8 mouse cellular contexts compared by ENCODE assay signal in genomic region chr3:84478896-84479292, GRCm38 (mm10). TPM values are rescaled to one million over a fixed set of nuclear protein-coding genes. Genes with fewer than 3 reads are reported as not detected.
DNase-seq lines count a peak whose midpoint lies in the region; ATAC-seq lines count a peak whose summit lies in the region.

No protein-coding gene starts in this region.

- H3K36me3 ChIP-seq in heart, embryonic 16.5 days (ENCODE audit: control insufficient read depth, insufficient read depth), result no peaks in the 10 kb centered on the region
- no peaks in the 10 kb centered on the region for H3K36me3 ChIP-seq in hindbrain, embryonic 15.5 days
- no peaks in the 10 kb centered on the region for H3K36me3 ChIP-seq in midbrain, embryonic 14.5 days (ENCODE audit: control insufficient read depth, insufficient read depth, low read length)

- H3K4me3 ChIP-seq in heart, embryonic 16.5 days (ENCODE audit: low read length), result peak overlapping the region; percentile 75
- peak overlapping the region; percentile 80 for H3K4me3 ChIP-seq in hindbrain, embryonic 15.5 days
- H3K4me3 ChIP-seq in midbrain, embryonic 14.5 days (replicated peaks; ENCODE audit: low read depth, low read length), result peak overlapping the region; percentile 65

- no peak for DNase-seq in heart, adult 8-10 months (ENCODE audit: low spot score)
- DNase-seq in c-Kit-negative CD71-positive TER-119-positive erythroid progenitor cells, embryonic 14.5 days (ENCODE audit: low read depth, low spot score), result peak; percentile 76
- DNase-seq in midbrain, embryonic 14.5 days, result peak; percentile 35
- DNase-seq in cerebellum, adult 18-20 months, result no peak
- no peak for DNase-seq in gastrocnemius, postnatal 36 days
- no peak for DNase-seq in layer of hippocampus, postnatal 25 days (ENCODE audit: extremely low spot score in 1 of 2, low spot score in 1 of 2)

- no peak overlapping the region for H3K27ac ChIP-seq in heart, embryonic 16.5 days (ENCODE audit: low read length)
- H3K27ac ChIP-seq in hindbrain, embryonic 15.5 days (replicated peaks), result no peak overlapping the region
- no peak overlapping the region for H3K27ac ChIP-seq in midbrain, embryonic 14.5 days (replicated peaks; ENCODE audit: low read depth, low read length)

- H3K4me1 ChIP-seq in heart, embryonic 16.5 days (ENCODE audit: control insufficient read depth, insufficient read depth, low read length), result peaks cover 11% of the 10 kb centered on the region
- H3K4me1 ChIP-seq in hindbrain, embryonic 15.5 days (replicated peaks), result peaks cover 34% of the 10 kb centered on the region
- peaks cover 8% of the 10 kb centered on the region; the same call in 1 of the 2 replicates for H3K4me1 ChIP-seq in midbrain, embryonic 14.5 days (ENCODE audit: control insufficient read depth, insufficient read depth, low read length)

- H3K27me3 ChIP-seq in heart, embryonic 16.5 days (ENCODE audit: control insufficient read depth, insufficient read depth, low read length), result peaks cover 33% of the 10 kb centered on the region
- 0 out of 2 replicates have a peak, but pooled peaks cover 18% of the 10 kb centered on the region for H3K27me3 ChIP-seq in hindbrain, embryonic 15.5 days
- peaks cover 34% of the 10 kb centered on the region for H3K27me3 ChIP-seq in midbrain, embryonic 14.5 days (ENCODE audit: control insufficient read depth, insufficient read depth, low read length)

- peak overlapping the region; percentile 100 for H3K4me2 ChIP-seq in heart, embryonic 16.5 days (ENCODE audit: low read depth, low read length)
- H3K4me2 ChIP-seq in hindbrain, embryonic 15.5 days, result peak overlapping the region; percentile 98
- peak overlapping the region; percentile 98 for H3K4me2 ChIP-seq in midbrain, embryonic 14.5 days (ENCODE audit: low read length)

- intact Hi-C loops in gastrocnemius, postnatal 36 days (cut with DNase I), result no loop called here

- no peak for ATAC-seq in heart, embryonic 16.5 days (replicated peaks; ENCODE audit: extremely low read depth, insufficient read depth, low FRiP score)
- ATAC-seq in hindbrain, embryonic 15.5 days (ENCODE audit: low FRiP score, low read depth), result no peak
- no peak for ATAC-seq in midbrain, embryonic 14.5 days (ENCODE audit: low FRiP score, low TSS enrichment)

- no peaks in the 10 kb centered on the region for H3K9me3 ChIP-seq in heart, embryonic 16.5 days (replicated peaks; ENCODE audit: control insufficient read depth, low read length)
- H3K9me3 ChIP-seq in hindbrain, embryonic 15.5 days, result no peaks in the 10 kb centered on the region
- no peaks in the 10 kb centered on the region for H3K9me3 ChIP-seq in midbrain, embryonic 14.5 days (ENCODE audit: control insufficient read depth, low read length)

- H3K9ac ChIP-seq in heart, embryonic 16.5 days (ENCODE audit: low read length), result peak overlapping the region; percentile 75
- H3K9ac ChIP-seq in hindbrain, embryonic 15.5 days, result peak overlapping the region; percentile 75
- peak overlapping the region; percentile 77 for H3K9ac ChIP-seq in midbrain, embryonic 14.5 days (replicated peaks; ENCODE audit: low read length)

- WGBS in heart, embryonic 16.5 days, result 13% methylated on average over 12 of the region's 12 CpGs
- 4% methylated on average over 12 of the region's 12 CpGs for WGBS in hindbrain, embryonic 15.5 days
- 4% methylated on average over 12 of the region's 12 CpGs for WGBS in midbrain, embryonic 14.5 days

RNA-seq across cellular contexts. Expression of gene Fhdc1, which starts 1.3 kb away (rescaled TPM):
- 1.7 and 2.0 TPM in 2 replicates for polyA plus RNA-seq in heart, embryonic 16.5 days (2015; fragmentation: Nextera tagmentation; extraction: Ambion mirVana)
- total RNA-seq in heart, adult 8-10 months (2022), result 1 to 10 TPM in 1 of 4 experiments, under 1 TPM in 3; 0.23 to 1.2 (median 0.40) TPM
- 5.4 and 7.1 TPM in 2 replicates for polyA plus RNA-seq in hindbrain, embryonic 15.5 days (2015; fragmentation: Nextera tagmentation; extraction: Ambion mirVana)
- 4.1 and 4.3 TPM in 2 replicates for polyA plus RNA-seq in midbrain, embryonic 14.5 days (2014; fragmentation: Nextera tagmentation; extraction: Ambion mirVana)
- total RNA-seq in gastrocnemius, postnatal 36 days (2021), result under 1 TPM; 0.23 to 0.44 TPM
- total RNA-seq in layer of hippocampus, postnatal 25 days (2021), result 1 to 10 TPM; 2.0 to 2.9 TPM

Comparison
In these comparisons a context has a peak if more than half of its experiments do, and no peak if none do; other contexts are left out.
1. DNase-seq: peak in c-Kit-negative CD71-positive TER-119-positive erythroid progenitor cells, embryonic 14.5 days (single experiment) and midbrain, embryonic 14.5 days (single experiment); none in heart, adult 8-10 months (single experiment), cerebellum, adult 18-20 months (0 of 2), gastrocnemius, postnatal 36 days (0 of 2) and layer of hippocampus, postnatal 25 days (0 of 2).
2. Peak in every context shown above with its lines, with median percentiles within 50 percentile points of each other: H3K4me2 ChIP-seq, H3K4me3 ChIP-seq and H3K9ac ChIP-seq.